Mouse (Mus musculus) E14TG2a.4 (cell line): ENCODE data around the gene Mybpc3.

Experiments
- CTCF ChIP-seq: conservative IDR thresholded peaks from 2 replicates; pipeline ENCODE4 v1.5.1; 2014; ENCODE audit warnings: low read length
- POU5F1 ChIP-seq: IDR thresholded peaks from 2 replicates; pipeline ENCODE4 v1.6.1; 2014; ENCODE audit warnings: low read length, borderline replicate concordance

DNA sequence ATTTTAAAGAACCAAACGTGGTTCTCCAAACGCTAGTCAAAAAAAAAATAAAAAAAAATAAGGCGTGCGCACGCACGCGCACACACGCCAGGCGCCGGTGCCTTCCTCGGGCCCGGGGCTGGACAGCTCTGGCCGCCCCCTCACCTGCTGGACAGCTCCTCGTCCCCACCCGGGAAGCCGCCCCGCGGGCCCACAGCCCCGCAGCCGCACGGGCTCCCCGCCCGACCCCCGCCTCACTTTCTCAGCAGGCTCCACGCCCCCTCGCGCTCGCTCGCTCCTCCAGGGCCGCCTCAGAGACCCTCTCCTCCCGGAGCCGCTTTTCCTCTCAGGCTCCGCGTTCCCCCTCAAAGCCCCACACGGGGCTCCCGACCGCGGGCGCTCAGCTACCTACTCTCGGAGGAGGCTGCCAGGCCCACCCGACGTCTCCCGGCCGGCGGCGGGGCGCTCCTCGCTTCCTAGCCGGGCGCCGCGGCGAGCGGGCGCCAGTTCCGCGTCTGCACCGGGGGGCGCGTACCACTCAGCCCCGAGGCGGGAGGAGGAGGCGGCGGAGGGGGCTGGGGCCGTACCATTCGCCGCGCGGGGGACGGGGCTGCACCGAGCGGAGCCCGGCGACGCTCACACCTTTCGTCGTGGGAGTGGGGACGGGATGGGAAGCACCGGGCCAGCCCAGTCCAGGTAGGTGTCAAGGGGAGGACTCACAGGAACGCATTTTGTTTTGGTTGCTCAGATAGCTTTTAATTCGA, 64.6 kb downstream of the Mybpc3 start:
- TF ChIP-seq CTCF (no peak), POU5F1 (no peak)
